Mouse (Mus musculus) erythroblast, embryonic 14.5 days (primary cell): Measurements from ENCODE around the gene Sorbs1. TPM values are rescaled to one million over a fixed set of nuclear protein-coding genes. Genes with fewer than 3 reads are reported as not detected.

ENCODE experiments used
- H3K27me3 ChIP-seq: 2 replicates; pipeline ENCODE4 v1.6.1; 2012; ENCODE audit warnings: inconsistent platforms; ENCODE audit not compliant: control insufficient read depth
- H3K36me3 ChIP-seq: 2 replicates; pipeline ENCODE4 v1.6.1; 2012; ENCODE audit warnings: mild to moderate bottlenecking, inconsistent platforms; ENCODE audit not compliant: control insufficient read depth
- H3K4me1 ChIP-seq: 2 replicates; pipeline ENCODE4 v1.6.1; 2012; ENCODE audit warnings: inconsistent platforms; ENCODE audit not compliant: control insufficient read depth
- H3K4me3 ChIP-seq: replicated peaks from 2 replicates; pipeline ENCODE3; 2012; ENCODE audit warnings: moderate library complexity, mild to moderate bottlenecking, inconsistent platforms
- H3K9me3 ChIP-seq: 2 replicates; pipeline ENCODE4 v1.6.1; 2012; ENCODE audit warnings: low read length, inconsistent platforms, mixed read lengths; ENCODE audit not compliant: control insufficient read depth
- GATA1 ChIP-seq: IDR thresholded peaks from 2 replicates; pipeline ENCODE4 v1.6.1; 2012; ENCODE audit warnings: low read length, inconsistent platforms, mixed read lengths
- TAL1 ChIP-seq: IDR thresholded peaks from 3 replicates; pipeline ENCODE4 v1.6.1; 2012; ENCODE audit warnings: low read length, inconsistent platforms, mixed read lengths
- polyA plus RNA-seq: library from polyadenylated mRNA; stranded (reverse); fragments of >175 nt; gene quantifications from 2 replicates; pipeline ENCODE4 v1.2.3, GENCODE M21; 2012

Sorbs1 gene
- polyA plus RNA-seq, 1 experiment, result 2.4 TPM

- TF ChIP-seq TAL1 (no peak), GATA1 (no peak)
- H3K4me3 ChIP-seq, result no peak overlapping the region
- no peaks in the 10 kb centered on the region for H3K27me3 ChIP-seq
- peaks cover 36% of the 10 kb centered on the region for H3K36me3 ChIP-seq
- peaks cover 51% of the 10 kb centered on the region for H3K4me1 ChIP-seq
- peaks cover under 1% of the 10 kb centered on the region; the same call in 1 of the 2 replicates for H3K9me3 ChIP-seq
Measured at GRCm38 (mm10) chr19:40508851-40509250, 4.7 kb downstream of the Sorbs1 start.

GRCm38 (mm10) chr19:40506965-40507364 is 6.6 kb downstream of the Sorbs1 start:
- Histone ChIP-seq H3K4me1 (peaks cover 39% of the 10 kb centered on the region), H3K36me3 (peaks cover 49% of the 10 kb centered on the region), H3K27me3 (no peaks in the 10 kb centered on the region), H3K4me3 (no peak overlapping the region), H3K9me3 (peaks cover 2% of the 10 kb centered on the region; the same call in 1 of the 2 replicates)
- no peak for TF ChIP-seq TAL1
- no peak for TF ChIP-seq GATA1

GRCm38 (mm10) chr19:40504336-40504735 is 9.2 kb downstream of the Sorbs1 start:
- TF ChIP-seq TAL1, result no peak
- TF ChIP-seq GATA1, result no peak
- Histone ChIP-seq H3K4me1 (peaks cover 22% of the 10 kb centered on the region), H3K4me3 (no peak overlapping the region), H3K36me3 (peaks cover 60% of the 10 kb centered on the region), H3K9me3 (peaks cover 2% of the 10 kb centered on the region; the same call in 1 of the 2 replicates), H3K27me3 (no peaks in the 10 kb centered on the region)

GRCm38 (mm10) chr19:40499940-40500737 is 13.4 kb downstream of the Sorbs1 start:
- H3K36me3 ChIP-seq, result peaks cover 83% of the 10 kb centered on the region
- no peaks in the 10 kb centered on the region for H3K27me3 ChIP-seq
- H3K4me3 ChIP-seq, result no peak overlapping the region
- TF ChIP-seq GATA1, result no peak
- no peak for TF ChIP-seq TAL1
- H3K9me3 ChIP-seq, result peaks cover 2% of the 10 kb centered on the region; the same call in 1 of the 2 replicates
- H3K4me1 ChIP-seq, result peaks cover 16% of the 10 kb centered on the region

- no peaks in the 10 kb centered on the region for H3K27me3 ChIP-seq
- H3K36me3 ChIP-seq, result peaks cover 76% of the 10 kb centered on the region
- H3K4me1 ChIP-seq, result peaks cover 16% of the 10 kb centered on the region
- TF ChIP-seq TAL1, result no peak
- TF ChIP-seq GATA1, result no peak
- H3K9me3 ChIP-seq, result peaks cover 2% of the 10 kb centered on the region; the same call in 1 of the 2 replicates
- H3K4me3 ChIP-seq, result no peak overlapping the region
Measured at GRCm38 (mm10) chr19:40499141-40499540, 14.4 kb downstream of the Sorbs1 start.

GRCm38 (mm10) chr19:40498162-40498725 is 15.3 kb downstream of the Sorbs1 start:
- Histone ChIP-seq H3K27me3 (no peaks in the 10 kb centered on the region), H3K36me3 (peaks cover 72% of the 10 kb centered on the region), H3K4me1 (peaks cover 14% of the 10 kb centered on the region), H3K9me3 (no peaks in the 10 kb centered on the region), H3K4me3 (no peak overlapping the region)
- TF ChIP-seq TAL1 (no peak), GATA1 (no peak)

- Histone ChIP-seq H3K9me3 (no peaks in the 10 kb centered on the region), H3K36me3 (peaks cover 62% of the 10 kb centered on the region), H3K4me1 (peaks cover 15% of the 10 kb centered on the region), H3K27me3 (no peaks in the 10 kb centered on the region), H3K4me3 (no peak overlapping the region)
- no peak for TF ChIP-seq GATA1
- TF ChIP-seq TAL1, result no peak
Measured at GRCm38 (mm10) chr19:40496509-40497267, 16.9 kb downstream of the Sorbs1 start.

- H3K4me1 ChIP-seq, result peaks cover 21% of the 10 kb centered on the region
- TF ChIP-seq GATA1 (no peak), TAL1 (no peak)
- no peak overlapping the region for H3K4me3 ChIP-seq
- H3K27me3 ChIP-seq, result no peaks in the 10 kb centered on the region
- peaks cover 56% of the 10 kb centered on the region for H3K36me3 ChIP-seq
- H3K9me3 ChIP-seq, result no peaks in the 10 kb centered on the region
Measured at GRCm38 (mm10) chr19:40496071-40496470, 17.5 kb downstream of the Sorbs1 start.

GRCm38 (mm10) chr19:40492902-40493301 is 20.7 kb downstream of the Sorbs1 start:
- H3K9me3 ChIP-seq, result no peaks in the 10 kb centered on the region
- H3K36me3 ChIP-seq, result peaks cover 29% of the 10 kb centered on the region
- TF ChIP-seq TAL1 (no peak), GATA1 (no peak)
- peaks cover 38% of the 10 kb centered on the region for H3K4me1 ChIP-seq
- H3K4me3 ChIP-seq, result no peak overlapping the region
- no peaks in the 10 kb centered on the region for H3K27me3 ChIP-seq
